Mouse (Mus musculus): ENCODE results near the gene Specc1l.
"Not testable (repeated sequence)": the region's sequence is repeated elsewhere in the genome, so short reads cannot be mapped to it uniquely, and the experiment has no call there.

Gene Specc1l

GRCm38 (mm10) chr10:75276427-75277013, 64.6 kb downstream of the Specc1l start:
- in situ Hi-C loops (cut with MboI, MseI) = no loop called here

GRCm38 (mm10) chr10:75277501-75277900, 65.6 kb downstream of the Specc1l start:
- in situ Hi-C loops (cut with MboI, MseI) = no loop called here

GRCm38 (mm10) chr10:75282648-75283047, 70.8 kb downstream of the Specc1l start:
- in situ Hi-C loops (cut with MboI, MseI) = no loop called here

- in situ Hi-C loops (cut with MboI, MseI) = no loop called here
Measured at GRCm38 (mm10) chr10:75283821-75284220, 71.9 kb downstream of the Specc1l start.

- in situ Hi-C loops (cut with MboI, MseI) = loop anchor here (5.0 kb wide), 1 partner anchor 64 kb away; no protein-coding TSS in a partner anchor
Measured at GRCm38 (mm10) chr10:75288579-75288978, 76.7 kb downstream of the Specc1l start.

- in situ Hi-C loops (cut with MboI, MseI) = loop anchor here (5.0 kb wide), 1 partner anchor 63 kb away; no protein-coding TSS in a partner anchor
Measured at GRCm38 (mm10) chr10:75289392-75289791, 77.5 kb downstream of the Specc1l start.

- in situ Hi-C loops (cut with MboI, MseI) = no loop called here
Measured at GRCm38 (mm10) chr10:75290650-75291049, 78.8 kb downstream of the Specc1l start.

- in situ Hi-C loops (cut with MboI, MseI) = no loop called here
Measured at GRCm38 (mm10) chr10:75291338-75291737, 79.5 kb downstream of the Specc1l start.

GRCm38 (mm10) chr10:75292206-75292605, 80.3 kb downstream of the Specc1l start:
- in situ Hi-C loops (cut with MboI, MseI) = not testable (repeated sequence)

- in situ Hi-C loops (cut with MboI, MseI) = no loop called here
Measured at GRCm38 (mm10) chr10:75293288-75293687, 81.4 kb downstream of the Specc1l start.

GRCm38 (mm10) chr10:75294362-75294761, 82.5 kb downstream of the Specc1l start:
- in situ Hi-C loops (cut with MboI, MseI) = no loop called here

- in situ Hi-C loops (cut with MboI, MseI) = loop anchor here (5.0 kb wide), 1 partner anchor 68 kb away; no protein-coding TSS in a partner anchor
Measured at GRCm38 (mm10) chr10:75294926-75295325, 83.1 kb downstream of the Specc1l start.

GRCm38 (mm10) chr10:75298608-75299007, 86.7 kb downstream of the Specc1l start:
- in situ Hi-C loops (cut with MboI, MseI) = loop anchor here (5.0 kb wide), 1 partner anchor 71 kb away; no protein-coding TSS in a partner anchor

GRCm38 (mm10) chr10:75299785-75300418, 88.0 kb downstream of the Specc1l start:
- in situ Hi-C loops (cut with MboI, MseI) = loop anchor here (5.0 to 25.0 kb wide), 2 partner anchors 73 to 487 kb away; partner anchors contain the start of genes Gm20441, Gstt1 and Gstt3

GRCm38 (mm10) chr10:75301195-75301806, 89.4 kb downstream of the Specc1l start:
- in situ Hi-C loops (cut with MboI, MseI) = loop anchor here (25.0 kb wide), 1 partner anchor 486 kb away; the partner anchor contains the start of genes Gm20441, Gstt1 and Gstt3

GRCm38 (mm10) chr10:75301937-75302336, 90.1 kb downstream of the Specc1l start:
- in situ Hi-C loops (cut with MboI, MseI) = loop anchor here (25.0 kb wide), 1 partner anchor 485 kb away; the partner anchor contains the start of genes Gm20441, Gstt1 and Gstt3

- in situ Hi-C loops (cut with MboI, MseI) = loop anchor here (25.0 kb wide), 1 partner anchor 485 kb away; the partner anchor contains the start of genes Gm20441, Gstt1 and Gstt3
Measured at GRCm38 (mm10) chr10:75302536-75302935, 90.7 kb downstream of the Specc1l start.

GRCm38 (mm10) chr10:75303324-75304048, 91.6 kb downstream of the Specc1l start:
- in situ Hi-C loops (cut with MboI, MseI) = loop anchor here (25.0 kb wide), 1 partner anchor 484 kb away; the partner anchor contains the start of genes Gm20441, Gstt1 and Gstt3

- in situ Hi-C loops (cut with MboI, MseI) = loop anchor here (25.0 kb wide), 1 partner anchor 483 kb away; the partner anchor contains the start of genes Gm20441, Gstt1 and Gstt3
Measured at GRCm38 (mm10) chr10:75304049-75304405, 92.2 kb downstream of the Specc1l start.

- in situ Hi-C loops (cut with MboI, MseI) = loop anchor here (25.0 kb wide), 1 partner anchor 483 kb away; the partner anchor contains the start of genes Gm20441, Gstt1 and Gstt3
Measured at GRCm38 (mm10) chr10:75304413-75304812, 92.5 kb downstream of the Specc1l start.

GRCm38 (mm10) chr10:75307130-75307529, 95.3 kb downstream of the Specc1l start:
- in situ Hi-C loops (cut with MboI, MseI) = loop anchor here (25.0 kb wide), 1 partner anchor 480 kb away; the partner anchor contains the start of genes Gm20441, Gstt1 and Gstt3
